Mouse (Mus musculus): ENCODE measurements around the gene Pros1. TPM values are rescaled to one million over a fixed set of nuclear protein-coding genes. Genes with fewer than 3 reads are reported as not detected.

Pros1 gene
- total RNA-seq, 4 experiments from 2014 or later = 14.0 to 19.0 (median 15.3) TPM

Small RNA genes lying within 50 kb of the gene (microRNA-seq; reads per million reads assigned to microRNA genes)
- not detected for gene Gm25986

Other genes with a start within 250 kb of the Pros1 start
- gene Nsun3, start 67.5 kb upstream of the Pros1 start, total RNA-seq (2022) = 1 to 10 TPM; 6.3 to 9.6 (median 6.7) TPM
- gene Stx19, start 39.6 kb upstream of the Pros1 start, total RNA-seq (2022) = not detected
- 1 to 10 TPM; 5.0 to 7.9 (median 6.5) TPM for gene Arl13b, start 7.3 kb upstream of the Pros1 start, total RNA-seq (2022)

Data from heart, adult 8-10 months (tissue).